Mouse (Mus musculus): ENCODE measurements around the gene Hdgfl3.

DNA sequence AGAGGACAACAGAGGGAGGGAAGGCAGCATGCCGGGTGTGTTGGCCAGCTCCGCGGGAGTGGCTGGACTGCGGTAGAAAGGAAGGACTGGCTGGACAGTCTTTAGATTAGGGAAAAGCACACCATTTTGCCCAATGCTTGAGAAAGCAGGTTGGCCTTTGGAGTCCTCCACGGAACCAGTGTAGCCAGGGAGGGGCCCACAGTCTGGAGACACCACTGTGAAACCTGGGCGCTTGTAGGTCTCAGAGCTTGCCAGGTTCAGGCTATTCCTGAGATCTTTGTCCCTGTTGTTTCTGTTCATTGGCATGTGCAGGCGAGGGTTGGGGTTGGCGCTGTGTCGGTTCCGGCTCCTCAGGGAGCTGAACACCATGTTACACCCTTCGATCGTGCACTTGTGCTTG, 39.7 kb upstream of the Hdgfl3 start:
- TF ChIP-seq POLR2A (IDR thresholded peaks at IDR 0.05; ENCODE audit: low read depth, low read length): no peak
- no peak for TF ChIP-seq CTCF (IDR thresholded peaks at IDR 0.05; ENCODE audit: borderline replicate concordance, insufficient read depth, low read length)

All from embryonic fibroblast, embryonic 13.5 days (primary cell).